In the genomic region with DNA sequence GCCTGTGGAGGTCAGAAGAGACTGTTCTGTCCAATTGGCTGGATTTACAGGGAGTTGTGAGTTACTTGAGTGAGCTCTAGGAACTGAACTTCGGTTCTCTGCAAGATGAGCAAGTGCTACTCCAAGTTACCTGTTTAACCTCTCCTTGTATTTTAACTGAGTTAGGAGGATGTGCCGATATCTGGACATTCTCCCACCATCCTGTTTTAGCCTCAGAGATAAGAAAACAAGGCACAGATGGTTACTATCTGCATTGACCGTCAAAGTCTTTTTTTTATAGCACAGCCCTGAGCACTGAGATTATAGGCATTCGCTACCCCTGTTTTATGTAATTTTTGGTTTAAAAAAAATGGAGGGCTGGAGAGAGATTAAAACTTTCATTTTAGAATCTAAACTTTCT, we compare ENCODE assay signal across 22 mouse cellular contexts. TPM values are rescaled to one million over a fixed set of nuclear protein-coding genes. Genes with fewer than 3 reads are reported as not detected.
DNase-seq lines count a peak whose midpoint lies in the region; ATAC-seq and TF ChIP-seq lines count a peak whose summit lies in the region.
"Had no signal": no experiment of that assay in that cellular context is flagged by ENCODE, and none has a peak within 500 bp of the region (broad histone marks: within the 10 kb centered on the region; RNA-seq: fewer than 3 reads in every experiment).

No protein-coding gene starts in this region.

- peaks cover 9% of the 10 kb centered on the region for H3K36me3 ChIP-seq in liver, embryonic 15.5 days (replicated peaks)
- no peaks in the 10 kb centered on the region; the same call in 1 of the 2 replicates for H3K36me3 ChIP-seq in midbrain, embryonic 13.5 days
- H3K36me3 ChIP-seq: embryonic facial prominence, embryonic 12.5 days; forebrain, embryonic 12.5 days; hindbrain, embryonic 15.5 days; intestine, embryonic 15.5 days; limb, embryonic 13.5 days; lung, embryonic 15.5 days had no signal

- 0 out of 2 replicates have a peak, but pooled peaks have one; percentile 10 for ATAC-seq in erythroid progenitor cell, adult 5-6 weeks (replicated peaks; ENCODE audit: low FRiP score, poor library complexity, severe bottlenecking)
- ATAC-seq in liver, embryonic 15.5 days (ENCODE audit: insufficient read depth), result peak; percentile 56; the same call in 1 of the 2 replicates
- no peak for ATAC-seq in midbrain, embryonic 13.5 days
- ATAC-seq: intestine, embryonic 15.5 days had no signal

- H3K4me1 ChIP-seq in liver, embryonic 15.5 days (replicated peaks), result peaks cover 34% of the 10 kb centered on the region
- peaks cover 34% of the 10 kb centered on the region for H3K4me1 ChIP-seq in midbrain, embryonic 13.5 days (replicated peaks)
- H3K4me1 ChIP-seq: intestine, embryonic 15.5 days; limb, embryonic 13.5 days had no signal

- H3K4me3 ChIP-seq in left cerebral cortex, adult 2 months, result no peak overlapping the region
- H3K4me3 ChIP-seq in liver, embryonic 15.5 days (replicated peaks), result no peak overlapping the region
- no peak overlapping the region for H3K4me3 ChIP-seq in midbrain, embryonic 13.5 days (replicated peaks)
- H3K4me3 ChIP-seq: embryonic facial prominence, embryonic 12.5 days; forebrain, embryonic 12.5 days; hindbrain, embryonic 15.5 days; intestine, embryonic 15.5 days; layer of hippocampus, adult 2 months; limb, embryonic 13.5 days; lung, embryonic 15.5 days had no signal

- no peaks in the 10 kb centered on the region for H3K27me3 ChIP-seq in liver, embryonic 15.5 days
- no peaks in the 10 kb centered on the region for H3K27me3 ChIP-seq in midbrain, embryonic 13.5 days
- H3K27me3 ChIP-seq: embryonic facial prominence, embryonic 12.5 days; forebrain, embryonic 12.5 days; hindbrain, embryonic 15.5 days; intestine, embryonic 15.5 days; limb, embryonic 13.5 days; lung, embryonic 15.5 days had no signal

- no peak for DNase-seq in left cerebral cortex, adult 2 months (ENCODE audit: extremely low spot score in 1 of 2, low spot score in 2 of 2)
- no peak for DNase-seq in left cerebral cortex, adult 18-20 months (ENCODE audit: low spot score in 2 of 2)
- no peak for DNase-seq in c-Kit-positive CD71-positive TER-119-positive erythroid progenitor cells, embryonic 14.5 days (ENCODE audit: low spot score)
- no peak for DNase-seq in urinary bladder, adult 2 months (ENCODE audit: low spot score)
- DNase-seq: adrenal gland, postnatal 14 days; cerebellum, adult 18-20 months; cerebellum, postnatal 14 days; kidney, adult 9 months; kidney, postnatal 25 days; lung, postnatal 36 days; thymus, postnatal 14 days had no signal

- H3K4me2 ChIP-seq in liver, embryonic 15.5 days, result peak overlapping the region; percentile 32; the same call in 1 of the 2 replicates
- H3K4me2 ChIP-seq in midbrain, embryonic 13.5 days (replicated peaks), result no peak overlapping the region
- H3K4me2 ChIP-seq: embryonic facial prominence, embryonic 12.5 days; forebrain, embryonic 12.5 days; heart, embryonic 11.5 days; hindbrain, embryonic 15.5 days; intestine, embryonic 15.5 days; limb, embryonic 13.5 days; lung, embryonic 15.5 days had no signal

- no peak for TF ChIP-seq CTCF in left cerebral cortex, adult 2 months (IDR thresholded peaks at IDR 0.05)

- 20% methylated on average over 4 of the region's 4 CpGs for WGBS in liver, embryonic 15.5 days (ENCODE audit: insufficient replicate concordance)
- WGBS in midbrain, embryonic 13.5 days, result 89% methylated on average over 4 of the region's 4 CpGs

- H3K9ac ChIP-seq in liver, embryonic 15.5 days, result no peak overlapping the region
- no peak overlapping the region for H3K9ac ChIP-seq in midbrain, embryonic 13.5 days (replicated peaks)
- H3K9ac ChIP-seq: embryonic facial prominence, embryonic 12.5 days; forebrain, embryonic 12.5 days; hindbrain, embryonic 15.5 days; intestine, embryonic 15.5 days; limb, embryonic 13.5 days; lung, embryonic 15.5 days had no signal

- intact Hi-C loops in left cerebral cortex, adult 2 months (cut with DNase I), result no loop called here

- no peaks in the 10 kb centered on the region for H3K9me3 ChIP-seq in liver, embryonic 15.5 days (replicated peaks)
- H3K9me3 ChIP-seq in midbrain, embryonic 13.5 days, result no peaks in the 10 kb centered on the region
- H3K9me3 ChIP-seq: embryonic facial prominence, embryonic 12.5 days; forebrain, embryonic 12.5 days; hindbrain, embryonic 15.5 days; intestine, embryonic 15.5 days; limb, embryonic 13.5 days; lung, embryonic 15.5 days had no signal

- H3K27ac ChIP-seq in left cerebral cortex, adult 2 months, result peak overlapping the region; percentile 44; the same call in 1 of the 2 replicates
- no peak overlapping the region for H3K27ac ChIP-seq in liver, embryonic 15.5 days (replicated peaks)
- H3K27ac ChIP-seq in midbrain, embryonic 13.5 days, result no peak overlapping the region
- H3K27ac ChIP-seq: embryonic facial prominence, embryonic 12.5 days; forebrain, embryonic 12.5 days; hindbrain, embryonic 15.5 days; intestine, embryonic 15.5 days; limb, embryonic 13.5 days; lung, embryonic 15.5 days had no signal

RNA-seq across cellular contexts. Expression of gene Kmt2e, which starts 10.2 kb away (rescaled TPM):
- 100 to 1,000 TPM; 101 to 102 TPM for total RNA-seq in left cerebral cortex, adult 2 months (2021)
- 10 to 100 TPM; 92.8 to 98.6 TPM for total RNA-seq in left cerebral cortex, adult 18-20 months (2021)
- 122 TPM in 2 replicates for total RNA-seq in erythroid progenitor cell, adult 5-6 weeks (2015; ENCODE audit: low replicate concordance)
- total RNA-seq in erythroid progenitor cell, adult 5-6 weeks (2017; ENCODE audit: low replicate concordance), result 145 and 184 TPM in 2 replicates
- polyA plus RNA-seq in liver, embryonic 15.5 days (2015; fragmentation: Nextera tagmentation; extraction: Ambion mirVana), result 34.3 and 34.9 TPM in 2 replicates
- 178 and 181 TPM in 2 replicates for polyA plus RNA-seq in midbrain, embryonic 13.5 days (2015; fragmentation: Nextera tagmentation; extraction: Ambion mirVana)
- polyA plus RNA-seq in urinary bladder, adult 2 months (2012; rRNA removed), result 18.0 and 36.2 TPM in 2 replicates
